In the genomic region with DNA sequence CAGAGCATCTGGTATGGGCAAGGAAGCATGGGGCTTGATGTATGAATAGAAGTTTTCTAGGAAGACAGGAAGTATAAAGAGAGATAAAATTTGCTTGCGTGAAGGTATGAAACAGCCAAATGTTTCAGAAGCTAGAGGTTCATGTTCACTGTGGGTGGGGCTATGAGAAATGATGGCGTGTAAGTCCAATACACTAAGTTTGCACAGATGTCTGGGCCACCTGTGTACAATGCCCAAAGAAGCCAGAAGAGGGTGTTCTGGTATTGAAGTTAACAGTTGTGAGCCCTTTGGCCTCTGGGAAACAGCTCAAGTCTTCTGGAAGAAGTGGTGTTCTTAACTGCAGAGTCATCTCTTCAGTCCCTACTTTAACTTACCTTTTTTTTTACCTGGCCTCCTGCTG, we compare ENCODE assay signal across 25 mouse cellular contexts. TPM values are rescaled to one million over a fixed set of nuclear protein-coding genes. Genes with fewer than 3 reads are reported as not detected.
DNase-seq lines count a peak whose midpoint lies in the region; ATAC-seq and TF ChIP-seq lines count a peak whose summit lies in the region.
"Had no signal": no experiment of that assay in that cellular context is flagged by ENCODE, and none has a peak within 500 bp of the region (broad histone marks: within the 10 kb centered on the region; RNA-seq: fewer than 3 reads in every experiment).

No protein-coding gene starts in this region.

- H3K9me3 ChIP-seq in intestine, postnatal 0 days (ENCODE audit: control insufficient read depth) = no peaks in the 10 kb centered on the region
- no peaks in the 10 kb centered on the region for H3K9me3 ChIP-seq in intestine, embryonic 16.5 days (ENCODE audit: control insufficient read depth, low read length)
- H3K9me3 ChIP-seq in stomach, embryonic 14.5 days (ENCODE audit: control insufficient read depth, low read depth, low read length) = no peaks in the 10 kb centered on the region
- H3K9me3 ChIP-seq in stomach, postnatal 0 days (ENCODE audit: control insufficient read depth, low read length) = no peaks in the 10 kb centered on the region
- no peaks in the 10 kb centered on the region for H3K9me3 ChIP-seq in MEL (replicated peaks; ENCODE audit: insufficient read depth, low read length)
- no peaks in the 10 kb centered on the region for H3K9me3 ChIP-seq in embryonic facial prominence, embryonic 10.5 days
- H3K9me3 ChIP-seq: embryonic facial prominence, embryonic 15.5 days; heart, embryonic 12.5 days; hindbrain, embryonic 15.5 days; stomach, embryonic 15.5 days had no signal

- TF ChIP-seq POLR2A in MEL (IDR thresholded peaks at IDR 0.05; ENCODE audit: control insufficient read depth in 1 of 2, insufficient read depth in 1 of 2, low read depth in 1 of 2, low read length in 2 of 2, poor library complexity in 1 of 2) = no peak

- H3K9ac ChIP-seq in intestine, postnatal 0 days (ENCODE audit: low read depth, low read length) = no peak overlapping the region
- no peak overlapping the region for H3K9ac ChIP-seq in intestine, embryonic 16.5 days (ENCODE audit: low read depth, low read length)
- no peak overlapping the region for H3K9ac ChIP-seq in stomach, embryonic 14.5 days (replicated peaks; ENCODE audit: low read depth, low read length)
- no peak overlapping the region for H3K9ac ChIP-seq in stomach, postnatal 0 days (ENCODE audit: low read length)
- H3K9ac ChIP-seq in MEL (ENCODE audit: control insufficient read depth, low read depth, low read length, poor library complexity, severe bottlenecking) = no peak overlapping the region
- H3K9ac ChIP-seq: embryonic facial prominence, embryonic 15.5 days; heart, embryonic 12.5 days; hindbrain, embryonic 15.5 days; liver, postnatal 0 days; stomach, embryonic 15.5 days had no signal

- no peaks in the 10 kb centered on the region for H3K36me3 ChIP-seq in intestine, postnatal 0 days (ENCODE audit: control insufficient read depth, insufficient read depth)
- no peaks in the 10 kb centered on the region for H3K36me3 ChIP-seq in intestine, embryonic 16.5 days (ENCODE audit: control insufficient read depth, insufficient read depth, low read length)
- H3K36me3 ChIP-seq in stomach, embryonic 14.5 days (ENCODE audit: control insufficient read depth, insufficient read depth, low read length) = no peaks in the 10 kb centered on the region
- H3K36me3 ChIP-seq in stomach, postnatal 0 days (ENCODE audit: control insufficient read depth, insufficient read depth, low read length) = no peaks in the 10 kb centered on the region
- peaks cover 0 to 20% of the 10 kb centered on the region in 2 experiments; a peak in 2 of 4 replicates for H3K36me3 ChIP-seq in MEL (ENCODE audit: control insufficient read depth in 1 of 2, insufficient read depth in 2 of 2, low read length in 2 of 2)
- no peaks in the 10 kb centered on the region for H3K36me3 ChIP-seq in embryonic facial prominence, embryonic 10.5 days (replicated peaks)
- H3K36me3 ChIP-seq: embryonic facial prominence, embryonic 15.5 days; heart, embryonic 12.5 days; hindbrain, embryonic 15.5 days; stomach, embryonic 15.5 days had no signal

- no peaks in the 10 kb centered on the region for H3K27me3 ChIP-seq in intestine, postnatal 0 days (replicated peaks; ENCODE audit: control insufficient read depth, insufficient read depth, low read length)
- no peaks in the 10 kb centered on the region for H3K27me3 ChIP-seq in intestine, embryonic 16.5 days (replicated peaks; ENCODE audit: control insufficient read depth, insufficient read depth, low read length)
- H3K27me3 ChIP-seq in stomach, embryonic 14.5 days (ENCODE audit: control insufficient read depth, insufficient read depth, low read length) = no peaks in the 10 kb centered on the region
- H3K27me3 ChIP-seq in stomach, postnatal 0 days (ENCODE audit: control insufficient read depth, insufficient read depth, low read length) = no peaks in the 10 kb centered on the region
- H3K27me3 ChIP-seq in MEL (ENCODE audit: control insufficient read depth in 1 of 2, insufficient read depth in 2 of 2, low read length in 2 of 2) = no peaks in the 10 kb centered on the region
- peaks cover 30% of the 10 kb centered on the region for H3K27me3 ChIP-seq in embryonic facial prominence, embryonic 10.5 days (replicated peaks; ENCODE audit: low read depth, poor library complexity, severe bottlenecking)
- H3K27me3 ChIP-seq: embryonic facial prominence, embryonic 15.5 days; heart, embryonic 12.5 days; stomach, embryonic 15.5 days had no signal

- TF ChIP-seq CTCF in intestine, postnatal 0 days (IDR thresholded peaks at IDR 0.05; ENCODE audit: low read depth) = 0 out of 2 replicates have a peak, but pooled peaks have one; percentile 7
- no peak for TF ChIP-seq CTCF in stomach, postnatal 0 days (IDR thresholded peaks at IDR 0.05; ENCODE audit: low read depth)
- peak in 2 of 3 experiments; percentile 18 to 21; a peak in 2 of 6 replicates for TF ChIP-seq CTCF in MEL (IDR thresholded peaks at IDR 0.05 in 2 of 3, conservative IDR thresholded peaks at IDR 0.05 in 1 of 3; ENCODE audit: control insufficient read depth in 1 of 3, insufficient read depth in 1 of 3, low read depth in 2 of 3, low read length in 3 of 3, poor library complexity in 1 of 3, severe bottlenecking in 1 of 3)

- no peak for ATAC-seq in intestine, postnatal 0 days
- ATAC-seq in intestine, embryonic 16.5 days = no peak
- no peak for ATAC-seq in stomach, embryonic 14.5 days (ENCODE audit: insufficient number of reproducible peaks, insufficient read depth, low FRiP score, low read depth)
- ATAC-seq in stomach, postnatal 0 days (ENCODE audit: low FRiP score, low TSS enrichment) = no peak
- ATAC-seq: liver, postnatal 0 days had no signal

- TF ChIP-seq EP300 in stomach, postnatal 0 days (optimal IDR thresholded peaks at IDR 0.05) = no peak
- TF ChIP-seq EP300 in MEL (IDR thresholded peaks at IDR 0.05; ENCODE audit: low read depth in 1 of 2, low read length in 2 of 2) = peak in 1 of 2 experiments; percentile 34; a peak in 2 of 4 replicates

- 76% methylated on average over 2 of the region's 2 CpGs for WGBS in intestine, postnatal 0 days
- WGBS in intestine, embryonic 16.5 days = 87% methylated on average over 2 of the region's 2 CpGs
- WGBS in stomach, embryonic 14.5 days = 85% methylated on average over 2 of the region's 2 CpGs
- 75% methylated on average over 2 of the region's 2 CpGs for WGBS in stomach, postnatal 0 days
- 91% methylated on average over 2 of the region's 2 CpGs for WGBS in embryonic facial prominence, embryonic 10.5 days

- no peak for DNase-seq in stomach, postnatal 0 days (ENCODE audit: low spot score)
- DNase-seq in MEL (ENCODE audit: low read depth, low spot score) = peak; percentile 70
- DNase-seq in testis, postnatal 14 days (ENCODE audit: low spot score) = peak; percentile 2
- no peak for DNase-seq in embryonic facial prominence, embryonic 10.5 days (ENCODE audit: low spot score)
- DNase-seq in embryo, embryonic 10 days (ENCODE audit: low spot score) = no peak
- DNase-seq: adrenal gland, postnatal 14 days; cerebellum, postnatal 14 days; embryo, embryonic 11 days; heart, postnatal 36 days; kidney, adult 18-20 months; layer of hippocampus, postnatal 36 days; liver, postnatal 0 days; lung, postnatal 10 days; midbrain, embryonic 14.5 days; right cerebral cortex, postnatal 14 days; spleen, adult 18-20 months; thymus, postnatal 14 days had no signal

- H3K4me2 ChIP-seq in intestine, postnatal 0 days (replicated peaks; ENCODE audit: low read depth) = no peak overlapping the region
- no peak overlapping the region for H3K4me2 ChIP-seq in intestine, embryonic 16.5 days (ENCODE audit: low read depth, low read length)
- no peak overlapping the region for H3K4me2 ChIP-seq in stomach, embryonic 14.5 days (replicated peaks; ENCODE audit: low read depth, low read length)
- no peak overlapping the region for H3K4me2 ChIP-seq in stomach, postnatal 0 days (replicated peaks; ENCODE audit: low read depth)
- H3K4me2 ChIP-seq: embryonic facial prominence, embryonic 15.5 days; hindbrain, embryonic 15.5 days; stomach, embryonic 15.5 days had no signal

- H3K79me2 ChIP-seq in MEL (ENCODE audit: control insufficient read depth, insufficient read depth, low read length, poor library complexity) = peaks cover 12% of the 10 kb centered on the region

- no peak overlapping the region for H3K27ac ChIP-seq in intestine, postnatal 0 days (ENCODE audit: low read depth, low read length)
- no peak overlapping the region for H3K27ac ChIP-seq in intestine, embryonic 16.5 days (ENCODE audit: low read length)
- peak overlapping the region; percentile 61; the same call in 1 of the 2 replicates for H3K27ac ChIP-seq in stomach, embryonic 14.5 days (ENCODE audit: low read length)
- no peak overlapping the region for H3K27ac ChIP-seq in stomach, postnatal 0 days (replicated peaks)
- H3K27ac ChIP-seq in MEL (ENCODE audit: control insufficient read depth, low read depth, low read length) = peak overlapping the region; percentile 98
- no peak overlapping the region for H3K27ac ChIP-seq in embryonic facial prominence, embryonic 10.5 days (replicated peaks)
- H3K27ac ChIP-seq: hindbrain, embryonic 15.5 days had no signal

- no peak overlapping the region for H3K4me3 ChIP-seq in intestine, postnatal 0 days (ENCODE audit: low read depth, low read length)
- no peak overlapping the region for H3K4me3 ChIP-seq in intestine, embryonic 16.5 days (ENCODE audit: low read length)
- no peak overlapping the region for H3K4me3 ChIP-seq in stomach, embryonic 14.5 days (ENCODE audit: low read depth, low read length)
- no peak overlapping the region for H3K4me3 ChIP-seq in stomach, postnatal 0 days (ENCODE audit: low read depth, low read length)
- no peak overlapping the region for H3K4me3 ChIP-seq in MEL (ENCODE audit: control insufficient read depth in 1 of 2, insufficient read depth in 1 of 2, low read depth in 2 of 2, low read length in 2 of 2)
- H3K4me3 ChIP-seq in embryonic facial prominence, embryonic 10.5 days = no peak overlapping the region
- H3K4me3 ChIP-seq: embryonic facial prominence, embryonic 15.5 days; heart, embryonic 12.5 days; hindbrain, embryonic 15.5 days; stomach, embryonic 15.5 days had no signal

- no peak for TF ChIP-seq RAD21 in MEL (IDR thresholded peaks at IDR 0.05; ENCODE audit: low read depth, low read length)

- H3K4me1 ChIP-seq in intestine, postnatal 0 days (replicated peaks; ENCODE audit: control insufficient read depth, insufficient read depth, low read length) = no peaks in the 10 kb centered on the region; the same call in 1 of the 2 replicates
- H3K4me1 ChIP-seq in intestine, embryonic 16.5 days (ENCODE audit: control insufficient read depth, insufficient read depth, low read length) = peaks cover 11% of the 10 kb centered on the region
- H3K4me1 ChIP-seq in stomach, embryonic 14.5 days (ENCODE audit: control insufficient read depth, insufficient read depth, low read length) = peaks cover 18% of the 10 kb centered on the region
- peaks cover 6% of the 10 kb centered on the region for H3K4me1 ChIP-seq in stomach, postnatal 0 days (replicated peaks; ENCODE audit: control insufficient read depth, insufficient read depth)
- H3K4me1 ChIP-seq in MEL (ENCODE audit: control insufficient read depth in 1 of 2, insufficient read depth in 2 of 2, low read length in 2 of 2) = peaks cover 6 to 24% of the 10 kb centered on the region in 2 experiments
- H3K4me1 ChIP-seq in embryonic facial prominence, embryonic 10.5 days = peaks cover 46% of the 10 kb centered on the region

RNA-seq across cellular contexts. Expression of a gene that starts 1.8 kb away (rescaled TPM):
- 3.9 and 4.2 TPM in 2 replicates for polyA plus RNA-seq in intestine, postnatal 0 days (2015; fragmentation: Nextera tagmentation; extraction: Ambion mirVana)
- 7.5 and 8.4 TPM in 2 replicates for polyA plus RNA-seq in intestine, embryonic 16.5 days (2015; fragmentation: Nextera tagmentation; extraction: Ambion mirVana)
- polyA plus RNA-seq in stomach, embryonic 14.5 days (2014; fragmentation: Nextera tagmentation; extraction: Ambion mirVana) = 9.2 and 11.1 TPM in 2 replicates
- 6.8 and 8.9 TPM in 2 replicates for polyA plus RNA-seq in stomach, postnatal 0 days (2015; fragmentation: Nextera tagmentation; extraction: Ambion mirVana)
- total RNA-seq in MEL (2012; rRNA removed) = 29.1 and 36.1 TPM in 2 replicates
- 10 to 100 TPM in 1 of 2 experiments, not detected in 1; 37.1 TPM for polyA plus RNA-seq in MEL (2012; ENCODE audit: insufficient read depth in 1 of 2, insufficient read length in 2 of 2, low read depth in 1 of 2, low replicate concordance in 2 of 2, missing spikeins in 1 of 2)
- polyA plus RNA-seq in embryonic facial prominence, embryonic 10.5 days (2016; fragmentation: Nextera tagmentation; extraction: Ambion mirVana) = 11.6 and 12.1 TPM in 2 replicates

RNA-seq across cellular contexts. Expression of a gene that starts 3.5 kb away (rescaled TPM):
- 2.9 and 3.2 TPM in 2 replicates for polyA plus RNA-seq in intestine, postnatal 0 days (2015; fragmentation: Nextera tagmentation; extraction: Ambion mirVana)
- polyA plus RNA-seq in intestine, embryonic 16.5 days (2015; fragmentation: Nextera tagmentation; extraction: Ambion mirVana) = 4.8 and 5.9 TPM in 2 replicates
- polyA plus RNA-seq in stomach, embryonic 14.5 days (2014; fragmentation: Nextera tagmentation; extraction: Ambion mirVana) = 10.2 and 11.3 TPM in 2 replicates
- polyA plus RNA-seq in stomach, postnatal 0 days (2015; fragmentation: Nextera tagmentation; extraction: Ambion mirVana) = 4.1 and 4.5 TPM in 2 replicates
- 11.8 and 12.1 TPM in 2 replicates for total RNA-seq in MEL (2012; rRNA removed)
- 10 to 100 TPM in 1 of 2 experiments, not detected in 1; 13.9 TPM for polyA plus RNA-seq in MEL (2012; ENCODE audit: insufficient read depth in 1 of 2, insufficient read length in 2 of 2, low read depth in 1 of 2, low replicate concordance in 2 of 2, missing spikeins in 1 of 2)
- 10.0 and 10.7 TPM in 2 replicates for polyA plus RNA-seq in embryonic facial prominence, embryonic 10.5 days (2016; fragmentation: Nextera tagmentation; extraction: Ambion mirVana)

RNA-seq across cellular contexts. Expression of a gene that starts 27.4 kb away (rescaled TPM):
- polyA plus RNA-seq in intestine, postnatal 0 days (2015; fragmentation: Nextera tagmentation; extraction: Ambion mirVana) = 27.1 and 29.2 TPM in 2 replicates
- 46.8 and 49.3 TPM in 2 replicates for polyA plus RNA-seq in intestine, embryonic 16.5 days (2015; fragmentation: Nextera tagmentation; extraction: Ambion mirVana)
- 24.7 and 26.5 TPM in 2 replicates for polyA plus RNA-seq in stomach, embryonic 14.5 days (2014; fragmentation: Nextera tagmentation; extraction: Ambion mirVana)
- polyA plus RNA-seq in stomach, postnatal 0 days (2015; fragmentation: Nextera tagmentation; extraction: Ambion mirVana) = 31.4 and 34.6 TPM in 2 replicates
- total RNA-seq in MEL (2012; rRNA removed) = 31.1 and 34.9 TPM in 2 replicates
- polyA plus RNA-seq in MEL (2012; ENCODE audit: insufficient read depth in 1 of 2, insufficient read length in 2 of 2, low read depth in 1 of 2, low replicate concordance in 2 of 2, missing spikeins in 1 of 2) = 10 to 100 TPM in 1 of 2 experiments, not detected in 1; 50.2 TPM
- polyA plus RNA-seq in embryonic facial prominence, embryonic 10.5 days (2016; fragmentation: Nextera tagmentation; extraction: Ambion mirVana) = 10.4 and 11.5 TPM in 2 replicates

RNA-seq across cellular contexts. Expression of a gene that starts 34.8 kb away (rescaled TPM):
- polyA plus RNA-seq in intestine, postnatal 0 days (2015; fragmentation: Nextera tagmentation; extraction: Ambion mirVana) = 73.8 and 80.3 TPM in 2 replicates
- polyA plus RNA-seq in intestine, embryonic 16.5 days (2015; fragmentation: Nextera tagmentation; extraction: Ambion mirVana) = 53.8 and 61.2 TPM in 2 replicates
- polyA plus RNA-seq in stomach, embryonic 14.5 days (2014; fragmentation: Nextera tagmentation; extraction: Ambion mirVana) = 8.8 and 9.1 TPM in 2 replicates
- polyA plus RNA-seq in stomach, postnatal 0 days (2015; fragmentation: Nextera tagmentation; extraction: Ambion mirVana) = 39.3 and 42.1 TPM in 2 replicates
- 0.08 TPM in 1 of 2 replicates, not detected in the other for total RNA-seq in MEL (2012; rRNA removed)
- polyA plus RNA-seq in MEL (2012; ENCODE audit: insufficient read depth in 1 of 2, insufficient read length in 2 of 2, low read depth in 1 of 2, low replicate concordance in 2 of 2, missing spikeins in 1 of 2) = under 1 TPM in 1 of 2 experiments, not detected in 1; 0.33 TPM
- polyA plus RNA-seq in embryonic facial prominence, embryonic 10.5 days (2016; fragmentation: Nextera tagmentation; extraction: Ambion mirVana) = 0.54 and 0.71 TPM in 2 replicates
- total RNA-seq: gastrocnemius, adult 18-20 months; heart, postnatal 36 days had no signal
- polyA plus RNA-seq: midbrain, embryonic 14.5 days had no signal

RNA-seq across cellular contexts. Expression of a gene that starts 49.2 kb away (rescaled TPM):
- polyA plus RNA-seq in intestine, postnatal 0 days (2015; fragmentation: Nextera tagmentation; extraction: Ambion mirVana) = 28.9 and 33.4 TPM in 2 replicates
- 64.6 and 67.0 TPM in 2 replicates for polyA plus RNA-seq in intestine, embryonic 16.5 days (2015; fragmentation: Nextera tagmentation; extraction: Ambion mirVana)
- 98.0 and 99.3 TPM in 2 replicates for polyA plus RNA-seq in stomach, embryonic 14.5 days (2014; fragmentation: Nextera tagmentation; extraction: Ambion mirVana)
- polyA plus RNA-seq in stomach, postnatal 0 days (2015; fragmentation: Nextera tagmentation; extraction: Ambion mirVana) = 32.7 and 37.4 TPM in 2 replicates
- total RNA-seq in MEL (2012; rRNA removed) = 0.33 and 0.42 TPM in 2 replicates
- under 1 TPM in 1 of 2 experiments, not detected in 1; 0.39 TPM for polyA plus RNA-seq in MEL (2012; ENCODE audit: insufficient read depth in 1 of 2, insufficient read length in 2 of 2, low read depth in 1 of 2, low replicate concordance in 2 of 2, missing spikeins in 1 of 2)
- polyA plus RNA-seq in embryonic facial prominence, embryonic 10.5 days (2016; fragmentation: Nextera tagmentation; extraction: Ambion mirVana) = 66.6 and 70.6 TPM in 2 replicates

Comparison
In these comparisons a context has a peak if more than half of its experiments do, and no peak if none do; other contexts are left out.
1. H3K27ac ChIP-seq: peak in stomach, embryonic 14.5 days (single experiment) and MEL (single experiment); none in intestine, postnatal 0 days (single experiment), intestine, embryonic 16.5 days (single experiment), stomach, postnatal 0 days (single experiment) and embryonic facial prominence, embryonic 10.5 days (single experiment).
2. DNase-seq: peak in MEL (single experiment) and testis, postnatal 14 days (single experiment); none in stomach, postnatal 0 days (single experiment), embryonic facial prominence, embryonic 10.5 days (single experiment) and embryo, embryonic 10 days (single experiment).